Mouse (Mus musculus): ENCODE data around the gene Ube2ql1. TPM values are rescaled to one million over a fixed set of nuclear protein-coding genes. Genes with fewer than 3 reads are reported as not detected.
A peak's percentile ranks its signal among the peaks of the same experiment; 100 is the strongest.

The Ube2ql1 gene
- polyA plus RNA-seq (2012; rRNA removed): 0.08 TPM in 1 of 2 replicates, not detected in the other

DNA sequence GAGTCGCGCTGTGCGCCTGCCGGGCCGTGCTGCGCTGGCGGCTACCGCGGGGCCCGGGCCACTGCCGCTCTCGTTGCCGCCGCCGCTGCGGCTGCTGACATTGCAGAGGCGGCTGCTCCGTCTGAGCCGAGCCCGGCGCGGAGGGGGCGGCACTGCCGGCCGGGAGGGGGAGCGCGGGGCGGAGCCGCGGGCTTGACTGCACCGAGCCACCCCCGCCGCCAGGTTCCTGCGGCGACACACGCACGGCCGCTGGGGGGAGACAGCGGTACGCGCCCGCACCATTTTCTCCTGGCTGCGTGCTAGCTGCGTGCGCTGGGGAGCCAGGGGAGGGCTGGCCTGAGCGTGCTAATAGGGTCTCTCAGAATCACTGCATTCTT is at the start of gene Ube2ql1:
Gene Ube2ql1 (minus strand): TSS at position 131 of the 377 bp plus-strand sequence.
- TF ChIP-seq POLR2A (IDR thresholded peaks at IDR 0.05; ENCODE audit: control insufficient read depth, low read depth, low read length): no peak
- TF ChIP-seq CTCF (IDR thresholded peaks at IDR 0.05; ENCODE audit: control insufficient read depth, insufficient read depth, insufficient replicate concordance, low read depth, low read length): peak; percentile 57; the same call in 1 of the 2 replicates
- H3K27me3 ChIP-seq (ENCODE audit: control insufficient read depth, insufficient read depth, low read length): no peaks in the 10 kb centered on the region
- H3K36me3 ChIP-seq (ENCODE audit: control insufficient read depth, insufficient read depth, low read length): no peaks in the 10 kb centered on the region
- H3K4me1 ChIP-seq (ENCODE audit: control insufficient read depth, insufficient read depth, low read length): peaks cover 10% of the 10 kb centered on the region
- H3K27ac ChIP-seq (ENCODE audit: control insufficient read depth, insufficient read depth, low read depth, low read length): no peak within 1 kb of the TSS
- H3K4me3 ChIP-seq (ENCODE audit: control insufficient read depth, low read depth, low read length): peak within 1 kb of the TSS; percentile 49

DNA sequence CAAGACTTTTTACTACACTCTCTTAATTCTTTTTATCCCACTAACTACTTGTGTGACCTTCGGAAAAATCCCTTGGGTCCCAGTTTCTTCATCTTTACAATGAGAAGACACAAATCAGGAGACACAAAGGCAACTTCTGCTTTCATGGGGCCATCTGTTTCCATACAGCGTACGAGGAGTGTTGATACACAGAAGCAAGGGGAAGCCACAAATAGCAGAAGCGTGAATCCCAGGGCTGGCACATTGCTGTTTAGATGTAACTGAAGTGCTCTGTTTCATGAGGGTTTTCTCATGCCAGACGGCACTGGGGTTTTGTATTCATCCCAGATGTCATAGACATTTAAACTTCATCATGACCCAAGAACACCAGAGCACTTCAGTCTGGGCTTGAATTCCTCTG is 49.0 kb upstream of the Ube2ql1 start:
- TF ChIP-seq CTCF (IDR thresholded peaks at IDR 0.05; ENCODE audit: control insufficient read depth, insufficient read depth, insufficient replicate concordance, low read depth, low read length) (no peak), POLR2A (IDR thresholded peaks at IDR 0.05; ENCODE audit: control insufficient read depth, low read depth, low read length) (no peak)
- Histone ChIP-seq H3K4me3 (ENCODE audit: control insufficient read depth, low read depth, low read length) (no peak overlapping the region), H3K27ac (ENCODE audit: control insufficient read depth, insufficient read depth, low read depth, low read length) (no peak overlapping the region), H3K4me1 (ENCODE audit: control insufficient read depth, insufficient read depth, low read length) (no peaks in the 10 kb centered on the region), H3K36me3 (ENCODE audit: control insufficient read depth, insufficient read depth, low read length) (no peaks in the 10 kb centered on the region), H3K27me3 (ENCODE audit: control insufficient read depth, insufficient read depth, low read length) (no peaks in the 10 kb centered on the region)

DNA sequence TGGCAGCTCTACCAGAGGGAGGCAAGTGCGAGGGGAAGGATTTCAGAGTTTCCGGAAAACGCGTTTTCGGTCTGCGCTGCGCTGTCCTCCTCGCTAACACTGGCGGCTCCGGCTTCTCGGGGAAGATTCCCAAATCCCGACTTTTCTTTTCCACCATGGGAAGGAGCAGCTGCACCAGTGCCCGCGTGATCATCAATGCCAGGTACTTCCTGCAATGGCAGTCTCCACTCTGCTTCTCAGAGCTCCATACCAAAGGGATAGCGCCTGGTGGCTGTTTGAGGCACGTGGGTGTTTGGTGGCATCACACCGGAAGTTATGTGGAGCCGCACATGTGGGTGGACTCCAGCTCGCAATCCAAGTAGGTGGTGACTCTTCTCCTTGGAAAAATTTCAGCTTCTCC is 38.5 kb upstream of the Ube2ql1 start:
- TF ChIP-seq CTCF (IDR thresholded peaks at IDR 0.05; ENCODE audit: control insufficient read depth, insufficient read depth, insufficient replicate concordance, low read depth, low read length) (no peak), POLR2A (IDR thresholded peaks at IDR 0.05; ENCODE audit: control insufficient read depth, low read depth, low read length) (peak; percentile 26; the same call in 1 of the 2 replicates)

DNA sequence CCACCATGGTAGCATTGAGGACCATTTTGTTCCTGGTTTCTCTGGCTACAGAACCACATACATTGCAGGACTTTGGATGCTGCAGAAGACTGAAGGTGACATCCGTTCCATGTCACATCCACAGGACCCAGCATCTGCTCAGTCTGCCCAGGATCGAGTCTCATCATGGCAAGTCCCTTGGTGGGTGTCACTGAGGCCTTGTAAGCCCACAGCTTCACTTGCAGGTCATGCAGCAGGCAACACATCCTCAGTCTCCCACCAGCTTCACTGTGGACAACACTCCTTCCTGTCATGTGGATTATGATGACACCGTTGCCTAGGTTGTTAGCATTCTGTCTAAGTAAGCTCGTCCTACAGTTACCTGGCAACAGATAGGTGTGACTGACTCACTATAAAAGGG is 32.7 kb upstream of the Ube2ql1 start:
- 0 out of 2 replicates have a peak overlapping the region, but pooled peaks have one; percentile 56 for H3K27ac ChIP-seq (ENCODE audit: control insufficient read depth, insufficient read depth, low read depth, low read length)
- H3K36me3 ChIP-seq (ENCODE audit: control insufficient read depth, insufficient read depth, low read length): no peaks in the 10 kb centered on the region
- peak overlapping the region; percentile 95 for H3K4me3 ChIP-seq (ENCODE audit: control insufficient read depth, low read depth, low read length)
- no peak for TF ChIP-seq CTCF (IDR thresholded peaks at IDR 0.05; ENCODE audit: control insufficient read depth, insufficient read depth, insufficient replicate concordance, low read depth, low read length)
- peak; percentile 75; the same call in 1 of the 2 replicates for TF ChIP-seq POLR2A (IDR thresholded peaks at IDR 0.05; ENCODE audit: control insufficient read depth, low read depth, low read length)
- peaks cover 2% of the 10 kb centered on the region; the same call in 1 of the 2 replicates for H3K4me1 ChIP-seq (ENCODE audit: control insufficient read depth, insufficient read depth, low read length)
- H3K27me3 ChIP-seq (ENCODE audit: control insufficient read depth, insufficient read depth, low read length): no peaks in the 10 kb centered on the region

More for the DNA sequence above, 38.5 kb upstream of the Ube2ql1 start:
- Histone ChIP-seq H3K27me3 (ENCODE audit: control insufficient read depth, insufficient read depth, low read length) (no peaks in the 10 kb centered on the region), H3K4me1 (ENCODE audit: control insufficient read depth, insufficient read depth, low read length) (peaks cover 2% of the 10 kb centered on the region), H3K4me3 (ENCODE audit: control insufficient read depth, low read depth, low read length) (peak overlapping the region; percentile 64), H3K36me3 (ENCODE audit: control insufficient read depth, insufficient read depth, low read length) (no peaks in the 10 kb centered on the region), H3K27ac (ENCODE audit: control insufficient read depth, insufficient read depth, low read depth, low read length) (no peak overlapping the region)

DNA sequence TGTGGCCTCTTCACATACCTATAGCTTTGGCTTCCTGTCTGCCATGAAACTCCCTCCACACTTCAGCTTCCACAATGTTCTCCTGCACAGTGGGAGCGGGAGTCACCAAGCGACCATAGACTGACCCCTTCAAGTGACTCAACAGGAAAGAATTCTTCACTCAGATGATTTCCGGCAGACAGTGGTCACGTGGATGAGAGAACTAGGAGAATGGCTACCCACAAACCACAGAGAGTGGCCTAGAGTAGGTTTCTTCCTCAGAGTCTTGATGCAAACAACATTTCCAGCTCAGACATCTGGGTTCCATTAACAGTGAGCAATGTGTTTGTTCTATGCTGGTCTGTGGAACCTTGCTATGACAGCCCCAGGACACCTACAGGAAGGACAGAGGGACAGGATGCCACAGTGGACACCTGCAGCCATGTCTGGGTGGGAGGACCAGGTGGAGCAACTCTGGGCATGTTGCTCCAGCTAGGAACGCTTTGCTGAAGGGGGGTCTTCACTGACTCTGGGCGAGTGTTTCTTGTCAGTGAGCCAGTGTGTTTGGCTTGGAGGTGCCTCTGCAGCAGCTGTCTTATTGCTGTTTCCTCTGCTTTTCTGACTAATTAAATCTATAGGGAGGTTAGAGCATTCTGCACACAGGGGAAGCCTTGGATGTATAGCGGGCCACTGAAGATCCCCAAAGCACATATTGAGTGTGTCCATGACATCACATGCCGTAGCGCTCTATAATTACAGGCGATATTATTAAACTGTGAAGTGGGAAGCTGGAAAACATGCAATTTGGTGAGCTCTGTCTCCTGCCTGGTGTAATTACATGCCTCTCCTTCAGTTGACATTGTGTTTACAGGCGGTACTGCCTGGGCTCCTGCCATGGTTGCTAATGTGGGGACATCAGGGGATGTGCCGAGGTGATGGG is 31.1 kb upstream of the Ube2ql1 start:
- peaks cover 2% of the 10 kb centered on the region; the same call in 1 of the 2 replicates for H3K4me1 ChIP-seq (ENCODE audit: control insufficient read depth, insufficient read depth, low read length)
- H3K4me3 ChIP-seq (ENCODE audit: control insufficient read depth, low read depth, low read length): peak overlapping the region; percentile 68
- H3K27ac ChIP-seq (ENCODE audit: control insufficient read depth, insufficient read depth, low read depth, low read length): no peak overlapping the region
- H3K36me3 ChIP-seq (ENCODE audit: control insufficient read depth, insufficient read depth, low read length): no peaks in the 10 kb centered on the region
- TF ChIP-seq CTCF (IDR thresholded peaks at IDR 0.05; ENCODE audit: control insufficient read depth, insufficient read depth, insufficient replicate concordance, low read depth, low read length) (no peak), POLR2A (IDR thresholded peaks at IDR 0.05; ENCODE audit: control insufficient read depth, low read depth, low read length) (no peak)
- no peaks in the 10 kb centered on the region for H3K27me3 ChIP-seq (ENCODE audit: control insufficient read depth, insufficient read depth, low read length)

DNA sequence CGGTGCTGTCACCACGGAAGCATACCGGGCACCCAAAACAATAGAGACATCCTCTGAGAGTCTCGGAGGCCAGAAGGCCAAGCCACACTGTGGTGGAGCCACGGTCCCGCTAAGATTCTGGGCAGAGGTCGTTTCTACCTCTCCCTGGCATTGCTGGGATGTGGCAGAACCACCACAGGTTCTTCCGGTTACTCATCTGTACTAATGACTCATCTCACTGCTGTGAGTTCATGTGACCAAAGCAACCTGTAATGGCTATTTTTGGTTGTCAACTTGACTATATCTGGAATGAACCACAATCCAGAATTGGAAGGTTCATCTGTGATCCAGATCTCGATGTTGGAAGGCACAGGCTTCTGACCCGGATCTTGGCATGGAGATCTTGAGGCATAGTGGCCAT is 28.5 kb upstream of the Ube2ql1 start:
- Histone ChIP-seq H3K27me3 (ENCODE audit: control insufficient read depth, insufficient read depth, low read length) (no peaks in the 10 kb centered on the region), H3K36me3 (ENCODE audit: control insufficient read depth, insufficient read depth, low read length) (no peaks in the 10 kb centered on the region), H3K4me3 (ENCODE audit: control insufficient read depth, low read depth, low read length) (no peak overlapping the region), H3K27ac (ENCODE audit: control insufficient read depth, insufficient read depth, low read depth, low read length) (no peak overlapping the region), H3K4me1 (ENCODE audit: control insufficient read depth, insufficient read depth, low read length) (no peaks in the 10 kb centered on the region)
- TF ChIP-seq CTCF (IDR thresholded peaks at IDR 0.05; ENCODE audit: control insufficient read depth, insufficient read depth, insufficient replicate concordance, low read depth, low read length) (no peak), POLR2A (IDR thresholded peaks at IDR 0.05; ENCODE audit: control insufficient read depth, low read depth, low read length) (no peak)

DNA sequence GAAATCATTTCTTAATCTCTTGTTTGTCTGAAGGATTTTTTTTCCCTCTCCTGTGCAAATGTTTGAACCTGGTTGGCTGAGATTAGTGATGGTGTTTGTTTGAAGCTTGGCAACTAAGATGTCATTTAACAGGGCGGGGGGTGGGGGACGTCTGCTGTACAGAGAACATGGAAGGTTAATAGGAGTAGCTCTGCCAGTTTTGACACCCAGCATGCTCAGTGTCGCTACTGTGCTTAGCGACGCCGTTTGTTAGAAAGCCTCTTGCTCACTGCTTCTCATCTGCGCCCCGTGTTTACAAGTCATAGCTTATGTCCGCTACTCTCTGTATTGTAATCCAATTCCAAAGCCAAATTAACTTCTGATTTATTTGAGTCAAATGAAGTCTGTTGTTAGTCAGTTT is 25.0 kb upstream of the Ube2ql1 start:
- H3K27me3 ChIP-seq (ENCODE audit: control insufficient read depth, insufficient read depth, low read length): no peaks in the 10 kb centered on the region
- no peaks in the 10 kb centered on the region for H3K4me1 ChIP-seq (ENCODE audit: control insufficient read depth, insufficient read depth, low read length)
- H3K36me3 ChIP-seq (ENCODE audit: control insufficient read depth, insufficient read depth, low read length): no peaks in the 10 kb centered on the region
- no peak overlapping the region for H3K4me3 ChIP-seq (ENCODE audit: control insufficient read depth, low read depth, low read length)
- no peak overlapping the region for H3K27ac ChIP-seq (ENCODE audit: control insufficient read depth, insufficient read depth, low read depth, low read length)
- TF ChIP-seq POLR2A (IDR thresholded peaks at IDR 0.05; ENCODE audit: control insufficient read depth, low read depth, low read length) (no peak), CTCF (IDR thresholded peaks at IDR 0.05; ENCODE audit: control insufficient read depth, insufficient read depth, insufficient replicate concordance, low read depth, low read length) (no peak)
